Mouse (Mus musculus): Measurements from ENCODE around the gene Mindy2. TPM values are rescaled to one million over a fixed set of nuclear protein-coding genes. Genes with fewer than 3 reads are reported as not detected.

Gene Mindy2
- polyA plus RNA-seq, 1 experiment: 8.5 TPM

DNA sequence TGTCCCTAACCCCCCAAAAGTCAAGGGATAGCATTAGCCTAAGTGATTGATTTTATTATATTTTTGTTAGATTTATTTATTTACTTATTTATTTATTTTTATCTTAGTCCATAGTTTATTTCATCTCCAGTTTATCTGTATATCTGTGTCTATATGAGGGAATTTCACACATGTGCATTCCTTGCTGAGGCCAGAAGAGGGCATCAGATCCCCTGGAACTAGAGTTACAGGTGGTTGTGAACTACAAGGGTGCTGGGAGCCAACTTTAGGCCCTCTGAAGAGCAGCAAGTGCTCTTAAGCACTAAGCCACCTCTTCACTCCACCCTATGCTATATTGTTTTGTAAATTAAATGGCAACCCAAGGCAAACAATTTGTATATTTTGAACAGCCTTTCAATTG is 11.1 kb upstream of the Mindy2 start:
- Histone ChIP-seq H3K4me3 (ENCODE audit: extremely low read depth, insufficient read depth, insufficient read length) (no peak overlapping the region), H3K4me1 (ENCODE audit: control insufficient read depth, insufficient read depth, insufficient read length) (peaks cover 12% of the 10 kb centered on the region; the same call in 1 of the 2 replicates), H3K27ac (ENCODE audit: insufficient read depth, low read length) (no peak overlapping the region), H3K27me3 (ENCODE audit: control insufficient read depth, insufficient read depth, low read length) (no peaks in the 10 kb centered on the region), H3K36me3 (ENCODE audit: control insufficient read depth, insufficient read depth, low read length) (no peaks in the 10 kb centered on the region)
- TF ChIP-seq CTCF (IDR thresholded peaks at IDR 0.05; ENCODE audit: extremely low read depth, insufficient read depth, insufficient read length, insufficient replicate concordance) (no peak), POLR2A (IDR thresholded peaks at IDR 0.05; ENCODE audit: low read depth, low read length) (no peak)
- no peak for DNase-seq (ENCODE audit: low read depth in 1 of 2, low spot score in 2 of 2)

DNA sequence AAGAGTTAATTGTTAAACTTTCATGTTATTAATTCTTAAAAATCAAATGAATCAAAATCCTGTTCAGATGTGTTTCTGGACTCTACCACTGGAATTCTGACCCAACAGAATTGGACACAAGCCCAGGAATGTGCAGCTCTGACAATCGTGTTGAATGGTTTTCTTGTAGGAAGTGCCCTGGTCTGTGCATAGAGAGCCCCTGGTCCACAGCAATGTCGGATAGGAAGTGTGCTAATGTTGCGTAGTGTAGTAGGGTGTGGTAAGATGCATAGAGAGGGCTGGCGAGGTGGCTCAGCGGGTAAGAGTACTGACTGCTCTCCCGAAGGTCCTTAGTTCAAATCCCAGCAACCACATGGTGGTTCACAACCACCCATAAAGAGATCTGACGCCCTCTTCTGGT is 9.8 kb upstream of the Mindy2 start:
- no peaks in the 10 kb centered on the region for H3K27me3 ChIP-seq (ENCODE audit: control insufficient read depth, insufficient read depth, low read length)
- no peak overlapping the region for H3K27ac ChIP-seq (ENCODE audit: insufficient read depth, low read length)
- 76% methylated on average over 7 of the region's 7 CpGs for WGBS
- peaks cover 7% of the 10 kb centered on the region; the same call in 1 of the 2 replicates for H3K4me1 ChIP-seq (ENCODE audit: control insufficient read depth, insufficient read depth, insufficient read length)
- H3K36me3 ChIP-seq (ENCODE audit: control insufficient read depth, insufficient read depth, low read length): no peaks in the 10 kb centered on the region
- no peak overlapping the region for H3K4me3 ChIP-seq (ENCODE audit: extremely low read depth, insufficient read depth, insufficient read length)
- no peak for DNase-seq (ENCODE audit: low read depth in 1 of 2, low spot score in 2 of 2)
- no peak for TF ChIP-seq POLR2A (IDR thresholded peaks at IDR 0.05; ENCODE audit: low read depth, low read length)

DNA sequence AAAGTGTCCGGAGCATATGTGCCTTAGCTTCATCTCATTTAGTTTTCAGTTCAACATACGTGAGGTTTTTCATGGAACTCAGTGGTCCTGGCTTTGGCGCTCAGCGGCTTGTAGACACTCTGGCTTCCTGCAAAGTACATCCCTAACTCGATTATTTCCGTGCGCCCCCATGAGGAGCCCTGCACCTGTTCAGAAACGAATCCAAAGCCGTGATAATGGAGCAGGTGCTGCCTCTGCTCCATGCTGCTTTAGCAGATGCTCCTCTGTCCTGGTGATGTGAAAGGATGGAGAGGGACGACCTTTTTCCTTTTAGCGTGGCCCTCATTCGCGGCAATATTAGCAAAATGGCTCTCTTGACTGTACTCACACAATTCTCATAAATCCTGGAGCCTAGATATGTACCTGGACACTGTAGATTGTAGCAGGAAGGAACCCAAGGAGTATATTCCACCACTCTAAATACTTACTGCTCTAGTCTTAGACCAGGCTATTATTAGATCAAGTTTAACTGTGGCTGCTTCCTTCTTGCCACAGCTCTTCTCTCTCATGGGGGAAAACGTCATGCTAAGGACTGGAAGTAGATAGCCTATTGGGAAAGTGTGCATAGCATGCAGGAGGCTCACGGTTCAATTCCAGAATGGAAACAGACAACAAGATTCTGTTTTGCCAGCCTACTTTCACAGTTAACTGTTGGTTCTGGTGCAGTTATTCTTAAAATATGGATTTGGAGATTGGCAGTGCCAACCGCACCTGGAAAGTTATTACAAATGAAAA is 8.6 kb upstream of the Mindy2 start:
- 78% methylated on average over 16 of the region's 16 CpGs for WGBS
- Histone ChIP-seq H3K27ac (ENCODE audit: insufficient read depth, low read length) (no peak overlapping the region), H3K4me1 (ENCODE audit: control insufficient read depth, insufficient read depth, insufficient read length) (no peaks in the 10 kb centered on the region), H3K36me3 (ENCODE audit: control insufficient read depth, insufficient read depth, low read length) (no peaks in the 10 kb centered on the region), H3K4me3 (ENCODE audit: extremely low read depth, insufficient read depth, insufficient read length) (no peak overlapping the region), H3K27me3 (ENCODE audit: control insufficient read depth, insufficient read depth, low read length) (no peaks in the 10 kb centered on the region)
- no peak for TF ChIP-seq CTCF (IDR thresholded peaks at IDR 0.05; ENCODE audit: extremely low read depth, insufficient read depth, insufficient read length, insufficient replicate concordance)
- no peak for TF ChIP-seq POLR2A (IDR thresholded peaks at IDR 0.05; ENCODE audit: low read depth, low read length)
- no peak for DNase-seq (ENCODE audit: low read depth in 1 of 2, low spot score in 2 of 2)

DNA sequence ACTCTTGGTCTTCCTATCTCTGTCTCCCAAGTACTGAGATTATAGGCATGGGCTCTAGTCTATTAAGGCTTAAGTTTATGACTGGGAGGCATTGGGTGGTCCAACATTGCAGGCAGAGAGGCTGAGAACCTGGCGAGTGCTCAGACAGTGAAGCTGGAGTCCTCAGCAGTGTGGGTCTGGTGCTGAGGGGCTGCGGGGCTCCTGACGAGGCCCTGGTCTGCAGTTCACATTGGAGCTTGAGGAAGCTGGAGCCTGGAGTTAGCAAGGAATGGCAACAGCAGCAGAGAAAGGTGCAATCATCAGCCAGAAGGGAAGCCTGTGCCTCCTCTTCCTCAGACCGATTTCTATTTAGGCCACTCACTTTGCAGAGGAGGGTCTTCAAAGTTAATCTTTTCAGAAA is 7.9 kb upstream of the Mindy2 start:
- Histone ChIP-seq H3K27me3 (ENCODE audit: control insufficient read depth, insufficient read depth, low read length) (no peaks in the 10 kb centered on the region), H3K4me1 (ENCODE audit: control insufficient read depth, insufficient read depth, insufficient read length) (no peaks in the 10 kb centered on the region), H3K27ac (ENCODE audit: insufficient read depth, low read length) (no peak overlapping the region), H3K4me3 (ENCODE audit: extremely low read depth, insufficient read depth, insufficient read length) (no peak overlapping the region), H3K36me3 (ENCODE audit: control insufficient read depth, insufficient read depth, low read length) (no peaks in the 10 kb centered on the region)
- WGBS: 96% methylated on average over 4 of the region's 4 CpGs
- TF ChIP-seq CTCF (IDR thresholded peaks at IDR 0.05; ENCODE audit: extremely low read depth, insufficient read depth, insufficient read length, insufficient replicate concordance) (no peak), POLR2A (IDR thresholded peaks at IDR 0.05; ENCODE audit: low read depth, low read length) (no peak)
- no peak for DNase-seq (ENCODE audit: low read depth in 1 of 2, low spot score in 2 of 2)

DNA sequence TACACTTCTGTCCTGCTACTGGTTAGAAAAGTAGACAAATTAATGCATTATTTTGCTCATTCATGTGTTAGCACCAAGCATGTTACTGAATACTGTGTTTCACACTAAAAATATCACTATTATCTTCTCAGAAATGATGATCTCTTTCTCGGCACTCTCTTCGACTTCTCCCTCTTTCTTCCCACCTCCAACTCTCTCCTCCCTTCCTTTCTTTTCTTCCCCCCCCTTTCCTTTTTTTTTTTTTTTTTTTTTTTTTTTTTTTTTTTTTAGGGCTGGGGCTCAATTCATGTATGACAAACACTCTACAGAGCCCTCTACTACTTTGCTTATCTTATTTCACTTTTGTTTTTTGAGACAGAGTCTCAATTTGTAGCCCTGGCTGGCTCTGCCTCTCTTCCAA is 1.3 kb upstream of the Mindy2 start:
- H3K27me3 ChIP-seq (ENCODE audit: control insufficient read depth, insufficient read depth, low read length): no peaks in the 10 kb centered on the region
- DNase-seq (ENCODE audit: low read depth in 1 of 2, low spot score in 2 of 2): no peak
- H3K4me1 ChIP-seq (ENCODE audit: control insufficient read depth, insufficient read depth, insufficient read length): peaks cover 9% of the 10 kb centered on the region
- H3K27ac ChIP-seq (ENCODE audit: insufficient read depth, low read length): no peak overlapping the region
- H3K4me3 ChIP-seq (ENCODE audit: extremely low read depth, insufficient read depth, insufficient read length): no peak overlapping the region; the same call in 1 of the 2 replicates
- 74% methylated on average over 2 of the region's 2 CpGs for WGBS
- no peak for TF ChIP-seq POLR2A (IDR thresholded peaks at IDR 0.05; ENCODE audit: low read depth, low read length)
- TF ChIP-seq CTCF (IDR thresholded peaks at IDR 0.05; ENCODE audit: extremely low read depth, insufficient read depth, insufficient read length, insufficient replicate concordance): no peak
- H3K36me3 ChIP-seq (ENCODE audit: control insufficient read depth, insufficient read depth, low read length): no peaks in the 10 kb centered on the region

DNA sequence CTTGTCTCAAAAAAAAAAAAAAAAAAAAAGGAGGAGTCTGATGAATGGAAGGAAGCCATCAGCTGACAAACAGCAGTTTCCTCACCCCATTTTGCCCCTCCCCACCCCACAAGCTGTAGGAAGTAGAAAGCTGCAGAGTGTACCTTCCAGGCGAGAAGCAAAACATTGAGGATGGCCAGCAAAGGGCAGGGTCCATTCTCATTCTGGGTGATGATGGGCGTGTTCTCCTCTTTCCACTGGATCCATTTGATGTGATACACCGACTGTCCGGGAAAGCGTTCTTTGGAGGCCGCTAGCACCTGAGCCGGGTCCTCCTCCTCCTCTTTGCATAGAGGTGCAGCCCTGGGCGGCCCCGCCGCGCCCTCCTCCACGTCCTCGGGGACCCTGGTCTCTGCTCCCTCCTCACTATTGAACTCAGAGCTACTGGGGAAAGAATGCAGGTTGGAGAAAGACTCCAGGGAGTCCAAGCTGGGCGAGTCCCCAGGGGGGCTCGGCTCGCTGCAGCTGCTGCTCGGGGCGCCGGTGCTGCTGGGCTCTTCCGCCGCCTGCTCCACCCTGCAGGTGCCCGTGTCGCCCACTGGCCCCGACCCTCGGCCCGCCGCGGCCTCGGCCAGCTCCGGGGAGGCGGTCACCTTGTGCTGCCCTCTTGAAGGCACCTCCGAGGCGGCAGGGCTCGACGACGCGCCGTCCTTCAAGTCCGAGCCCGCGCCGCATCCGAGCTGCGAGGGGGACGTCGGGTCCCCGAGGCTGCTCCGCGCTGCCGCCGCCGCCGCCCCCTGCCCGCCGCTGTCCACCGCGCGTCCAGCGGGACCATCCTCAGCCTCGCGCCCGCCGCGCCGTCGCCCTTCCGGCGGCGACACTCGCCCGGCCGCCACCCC is 605 bp downstream of the Mindy2 start, which contains the start of gene Gm10642:
Gene Gm10642 (plus strand): TSS at position 122 of the 878 bp plus-strand sequence.
- Histone ChIP-seq H3K27me3 (ENCODE audit: control insufficient read depth, insufficient read depth, low read length) (no peaks in the 10 kb centered on the region), H3K4me1 (ENCODE audit: control insufficient read depth, insufficient read depth, insufficient read length) (peaks cover 9% of the 10 kb centered on the region), H3K27ac (ENCODE audit: insufficient read depth, low read length) (peak within 1 kb of the TSS; percentile 90), H3K4me3 (ENCODE audit: extremely low read depth, insufficient read depth, insufficient read length) (peak within 1 kb of the TSS; percentile 97), H3K36me3 (ENCODE audit: control insufficient read depth, insufficient read depth, low read length) (no peaks in the 10 kb centered on the region)
- under 1% methylated on average over 56 of the region's 72 CpGs for WGBS
- DNase-seq (ENCODE audit: low read depth in 1 of 2, low spot score in 2 of 2): peak; percentile 74 to 76
- TF ChIP-seq CTCF (IDR thresholded peaks at IDR 0.05; ENCODE audit: extremely low read depth, insufficient read depth, insufficient read length, insufficient replicate concordance) (no peak), POLR2A (IDR thresholded peaks at IDR 0.05; ENCODE audit: low read depth, low read length) (peak; percentile 56)
